Mouse (Mus musculus): Measurements from ENCODE around the gene Mrps16. TPM values are rescaled to one million over a fixed set of nuclear protein-coding genes. Genes with fewer than 3 reads are reported as not detected.

The Mrps16 gene
- polyA plus RNA-seq, 1 experiment, result 18.6 TPM

GRCm38 (mm10) chr14:20371854-20372253 lies 21.6 kb downstream of the Mrps16 start:
- no peaks in the 10 kb centered on the region for H3K27me3 ChIP-seq (replicated peaks)
- peaks cover 81% of the 10 kb centered on the region for H3K36me3 ChIP-seq (replicated peaks; ENCODE audit: low read length)
- no peak overlapping the region for H3K4me3 ChIP-seq (replicated peaks)
- H3K9me3 ChIP-seq, result no peaks in the 10 kb centered on the region
- TF ChIP-seq GATA1 (IDR thresholded peaks at IDR 0.05; ENCODE audit: borderline replicate concordance, low read length), result no peak
- no peak for TF ChIP-seq FLI1 (IDR thresholded peaks at IDR 0.05; ENCODE audit: low read length)
- peaks cover 12% of the 10 kb centered on the region for H3K4me1 ChIP-seq

GRCm38 (mm10) chr14:20370798-20371197 lies 22.6 kb downstream of the Mrps16 start:
- Histone ChIP-seq H3K9me3 (no peaks in the 10 kb centered on the region), H3K4me1 (peaks cover 7% of the 10 kb centered on the region; the same call in 1 of the 2 replicates), H3K27me3 (replicated peaks) (no peaks in the 10 kb centered on the region), H3K36me3 (replicated peaks; ENCODE audit: low read length) (peaks cover 81% of the 10 kb centered on the region), H3K4me3 (replicated peaks) (no peak overlapping the region)
- TF ChIP-seq FLI1 (IDR thresholded peaks at IDR 0.05; ENCODE audit: low read length), result no peak
- TF ChIP-seq GATA1 (IDR thresholded peaks at IDR 0.05; ENCODE audit: borderline replicate concordance, low read length), result no peak

- H3K9me3 ChIP-seq, result no peaks in the 10 kb centered on the region
- H3K27me3 ChIP-seq (replicated peaks), result no peaks in the 10 kb centered on the region
- H3K4me1 ChIP-seq, result peaks cover 14% of the 10 kb centered on the region
- TF ChIP-seq GATA1 (IDR thresholded peaks at IDR 0.05; ENCODE audit: borderline replicate concordance, low read length) (no peak), FLI1 (IDR thresholded peaks at IDR 0.05; ENCODE audit: low read length) (no peak)
- H3K36me3 ChIP-seq (replicated peaks; ENCODE audit: low read length), result peaks cover 89% of the 10 kb centered on the region
- no peak overlapping the region for H3K4me3 ChIP-seq (replicated peaks)
These were observed 25.2 kb downstream of the Mrps16 start for GRCm38 (mm10) chr14:20368271-20368670.

- Histone ChIP-seq H3K9me3 (no peaks in the 10 kb centered on the region), H3K36me3 (replicated peaks; ENCODE audit: low read length) (peaks cover 96% of the 10 kb centered on the region), H3K4me1 (peaks cover 7% of the 10 kb centered on the region), H3K27me3 (replicated peaks) (no peaks in the 10 kb centered on the region), H3K4me3 (replicated peaks) (peak overlapping the region; percentile 42)
- TF ChIP-seq GATA1 (IDR thresholded peaks at IDR 0.05; ENCODE audit: borderline replicate concordance, low read length) (no peak), FLI1 (IDR thresholded peaks at IDR 0.05; ENCODE audit: low read length) (no peak)
These were observed 30.2 kb downstream of the Mrps16 start for GRCm38 (mm10) chr14:20363230-20363629.

GRCm38 (mm10) chr14:20347991-20348541 lies 45.4 kb downstream of the Mrps16 start, which contains the start of the genes Ecd and Fam149b:
Gene Ecd (minus strand): TSS chr14:20348121.
Gene Fam149b (plus strand): TSS chr14:20348162.
- TF ChIP-seq GATA1 (IDR thresholded peaks at IDR 0.05; ENCODE audit: borderline replicate concordance, low read length) (no peak), FLI1 (IDR thresholded peaks at IDR 0.05; ENCODE audit: low read length) (0 out of 2 replicates have a peak, but pooled peaks have one; percentile 24)
- Histone ChIP-seq H3K9me3 (no peaks in the 10 kb centered on the region), H3K4me1 (peaks cover 46% of the 10 kb centered on the region), H3K36me3 (replicated peaks; ENCODE audit: low read length) (peaks cover 50% of the 10 kb centered on the region), H3K4me3 (replicated peaks) (peak within 1 kb of the TSS; percentile 97), H3K27me3 (replicated peaks) (no peaks in the 10 kb centered on the region)

- Histone ChIP-seq H3K9me3 (no peaks in the 10 kb centered on the region), H3K27me3 (replicated peaks) (no peaks in the 10 kb centered on the region), H3K4me1 (peaks cover 46% of the 10 kb centered on the region), H3K36me3 (replicated peaks; ENCODE audit: low read length) (peaks cover 50% of the 10 kb centered on the region), H3K4me3 (replicated peaks) (peak overlapping the region; percentile 97)
- TF ChIP-seq GATA1 (IDR thresholded peaks at IDR 0.05; ENCODE audit: borderline replicate concordance, low read length) (no peak), FLI1 (IDR thresholded peaks at IDR 0.05; ENCODE audit: low read length) (no peak)
These were observed 45.9 kb downstream of the Mrps16 start for GRCm38 (mm10) chr14:20347441-20347990.

- H3K4me3 ChIP-seq (replicated peaks), result no peak overlapping the region
- no peak for TF ChIP-seq GATA1 (IDR thresholded peaks at IDR 0.05; ENCODE audit: borderline replicate concordance, low read length)
- TF ChIP-seq FLI1 (IDR thresholded peaks at IDR 0.05; ENCODE audit: low read length), result no peak
- H3K9me3 ChIP-seq, result no peaks in the 10 kb centered on the region
- peaks cover 48% of the 10 kb centered on the region for H3K4me1 ChIP-seq
- H3K36me3 ChIP-seq (replicated peaks; ENCODE audit: low read length), result peaks cover 52% of the 10 kb centered on the region
- no peaks in the 10 kb centered on the region for H3K27me3 ChIP-seq (replicated peaks)
These were observed 47.5 kb downstream of the Mrps16 start for GRCm38 (mm10) chr14:20345885-20346284.

- peak overlapping the region; percentile 59 for H3K4me3 ChIP-seq (replicated peaks)
- no peak for TF ChIP-seq FLI1 (IDR thresholded peaks at IDR 0.05; ENCODE audit: low read length)
- TF ChIP-seq GATA1 (IDR thresholded peaks at IDR 0.05; ENCODE audit: borderline replicate concordance, low read length), result no peak
- no peaks in the 10 kb centered on the region for H3K9me3 ChIP-seq
- H3K27me3 ChIP-seq (replicated peaks), result no peaks in the 10 kb centered on the region
- H3K36me3 ChIP-seq (replicated peaks; ENCODE audit: low read length), result peaks cover 81% of the 10 kb centered on the region
- H3K4me1 ChIP-seq, result peaks cover 42% of the 10 kb centered on the region
These were observed 52.6 kb downstream of the Mrps16 start for GRCm38 (mm10) chr14:20340866-20341265.

GRCm38 (mm10) chr14:20340149-20340548 lies 53.3 kb downstream of the Mrps16 start:
- Histone ChIP-seq H3K4me3 (replicated peaks) (no peak overlapping the region), H3K4me1 (peaks cover 35% of the 10 kb centered on the region), H3K27me3 (replicated peaks) (no peaks in the 10 kb centered on the region), H3K36me3 (replicated peaks; ENCODE audit: low read length) (peaks cover 81% of the 10 kb centered on the region), H3K9me3 (no peaks in the 10 kb centered on the region)
- TF ChIP-seq FLI1 (IDR thresholded peaks at IDR 0.05; ENCODE audit: low read length) (no peak), GATA1 (IDR thresholded peaks at IDR 0.05; ENCODE audit: borderline replicate concordance, low read length) (no peak)

- TF ChIP-seq FLI1 (IDR thresholded peaks at IDR 0.05; ENCODE audit: low read length) (no peak), GATA1 (IDR thresholded peaks at IDR 0.05; ENCODE audit: borderline replicate concordance, low read length) (no peak)
- H3K27me3 ChIP-seq (replicated peaks), result no peaks in the 10 kb centered on the region
- peaks cover 28% of the 10 kb centered on the region for H3K4me1 ChIP-seq
- no peak overlapping the region for H3K4me3 ChIP-seq (replicated peaks)
- H3K36me3 ChIP-seq (replicated peaks; ENCODE audit: low read length), result peaks cover 81% of the 10 kb centered on the region
- no peaks in the 10 kb centered on the region for H3K9me3 ChIP-seq
These were observed 54.0 kb downstream of the Mrps16 start for GRCm38 (mm10) chr14:20339415-20339814.

Other genes starting within 250 kb of the Mrps16 start
- gene Kcnk5, start 211.8 kb downstream of the Mrps16 start, polyA plus RNA-seq (2012; ENCODE audit: insufficient read depth, low replicate concordance), result 13.5 and 15.9 TPM in 2 replicates
- gene Kcnk16, start 124.4 kb downstream of the Mrps16 start, polyA plus RNA-seq (2012; ENCODE audit: insufficient read depth, low replicate concordance), result not detected in 2 replicates
- gene Nudt13, start 98.9 kb downstream of the Mrps16 start, polyA plus RNA-seq (2012; ENCODE audit: insufficient read depth, low replicate concordance), result 1.4 and 2.6 TPM in 2 replicates
- gene Ecd, start 45.5 kb downstream of the Mrps16 start, polyA plus RNA-seq (2012; ENCODE audit: insufficient read depth, low replicate concordance), result 1.1 and 13.8 TPM in 2 replicates
- 13.7 and 15.8 TPM in 2 replicates for gene Fam149b, start 45.5 kb downstream of the Mrps16 start, polyA plus RNA-seq (2012; ENCODE audit: insufficient read depth, low replicate concordance)
- 34.4 and 53.3 TPM in 2 replicates for gene Dnajc9, start 4.7 kb downstream of the Mrps16 start, polyA plus RNA-seq (2012; ENCODE audit: insufficient read depth, low replicate concordance)
- gene Cfap70, start 58.6 kb upstream of the Mrps16 start, polyA plus RNA-seq (2012; ENCODE audit: insufficient read depth, low replicate concordance), result not detected in 2 replicates
- gene Anxa7, start 86.5 kb upstream of the Mrps16 start, polyA plus RNA-seq (2012; ENCODE audit: insufficient read depth, low replicate concordance), result 37.0 and 167 TPM in 2 replicates
- gene Mss51, start 103.3 kb upstream of the Mrps16 start, polyA plus RNA-seq (2012; ENCODE audit: insufficient read depth, low replicate concordance), result not detected in 2 replicates
- 1.00 and 1.6 TPM in 2 replicates for gene Ppp3cb, start 152.9 kb upstream of the Mrps16 start, polyA plus RNA-seq (2012; ENCODE audit: insufficient read depth, low replicate concordance)
- 1.5 TPM in 1 of 2 replicates, not detected in the other for gene Usp54, start 247.4 kb upstream of the Mrps16 start, polyA plus RNA-seq (2012; ENCODE audit: insufficient read depth, low replicate concordance)

All from megakaryocyte, embryonic 14.5 days (primary cell).